Mouse (Mus musculus): ENCODE results near the gene Aldh4a1.

GRCm38 (mm10) chr4:139589351-139590027 is 33.2 kb upstream of the Aldh4a1 start:
- TF ChIP-seq ZC3H11A (IDR thresholded peaks at IDR 0.05; ENCODE audit: borderline replicate concordance, low read depth, low read length) = no peak
- TF ChIP-seq CHD2 (IDR thresholded peaks at IDR 0.05; ENCODE audit: low read depth, low read length) = no peak
- TF ChIP-seq MAFK (IDR thresholded peaks at IDR 0.05; ENCODE audit: insufficient read depth, low read depth, low read length) = no peak
- no peak for TF ChIP-seq ZNF384 (IDR thresholded peaks at IDR 0.05; ENCODE audit: low read depth, low read length)
